Mouse (Mus musculus): ENCODE data around the gene Tcp10b.
A peak's percentile ranks its signal among the peaks of the same experiment; 100 is the strongest.
"Not testable (repeated sequence)": the region's sequence is repeated elsewhere in the genome, so short reads cannot be mapped to it uniquely, and the experiment has no call there.

Tcp10b gene

DNA sequence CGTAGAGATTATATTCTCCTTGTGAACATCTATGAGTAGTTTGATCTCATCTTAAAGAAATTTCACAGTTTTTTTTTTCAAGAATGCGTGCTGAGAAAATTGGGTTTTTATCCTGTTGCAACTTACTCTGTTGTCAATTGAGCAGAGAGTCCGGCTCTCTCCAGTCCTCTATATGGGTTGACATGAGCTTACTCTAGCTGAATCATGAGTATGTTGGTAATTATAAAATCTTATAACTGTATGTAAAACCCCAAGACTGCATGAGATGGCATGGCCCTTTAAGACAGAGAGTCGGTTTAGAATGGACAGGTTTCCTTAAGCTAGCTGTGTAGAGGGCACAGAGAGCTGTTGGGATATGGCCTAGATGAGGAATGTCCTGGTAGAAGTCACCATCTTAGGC is at the start of gene Tcp10b:
TSS of gene Tcp10b (plus strand) at position 301 of the 400 bp plus-strand sequence.
- not testable (repeated sequence) for DNase-seq (ENCODE audit: low spot score in 2 of 2)

DNA sequence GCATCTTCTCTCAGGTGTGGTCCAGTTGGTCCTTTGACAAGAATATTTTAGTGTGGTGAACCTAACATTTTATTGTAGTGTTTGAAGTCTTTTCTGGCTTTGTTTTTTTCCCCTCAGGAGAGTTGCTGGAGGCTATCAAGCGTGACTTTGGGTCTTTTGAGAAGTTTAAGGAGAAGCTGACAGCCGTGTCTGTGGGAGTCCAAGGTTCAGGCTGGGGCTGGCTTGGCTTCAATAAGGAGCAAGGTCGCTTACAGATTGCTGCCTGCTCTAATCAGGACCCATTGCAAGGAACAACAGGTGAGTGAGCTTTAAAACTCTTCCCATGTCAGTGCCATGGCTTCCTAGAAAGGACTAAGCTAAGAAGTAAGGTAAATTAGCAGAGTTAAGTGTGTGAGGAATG is 47.6 kb upstream of the Tcp10b start:
- DNase-seq (ENCODE audit: low spot score in 2 of 2) = no peak

DNA sequence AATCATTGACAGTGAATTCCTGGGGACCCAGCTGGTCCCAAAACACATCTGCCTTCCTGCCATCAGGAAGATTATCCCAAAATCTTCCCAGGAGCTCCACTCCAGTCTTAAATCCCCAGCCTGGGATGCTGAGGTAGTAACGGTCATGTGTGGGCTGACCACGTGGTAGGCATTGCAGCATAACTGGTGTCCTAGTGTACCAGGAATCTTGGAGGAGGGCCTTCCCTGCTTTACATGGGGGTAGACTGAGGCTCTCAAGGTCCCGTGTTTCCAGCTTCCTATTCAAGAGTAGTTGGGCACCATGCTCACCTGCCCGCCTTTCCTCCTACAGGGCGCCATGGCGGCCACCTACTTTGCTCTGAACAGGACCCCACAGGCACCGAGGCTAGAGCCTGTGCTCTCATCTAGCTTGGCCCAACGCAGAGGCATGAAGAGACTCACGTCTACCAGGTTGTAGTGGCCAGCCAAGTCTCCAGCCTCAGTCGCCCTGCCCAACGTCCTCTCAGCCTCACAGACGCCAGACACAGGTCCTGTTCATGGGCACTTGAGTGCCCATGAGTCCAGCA is 24.2 kb upstream of the Tcp10b start:
- not testable (repeated sequence) for DNase-seq (ENCODE audit: low spot score in 2 of 2)

DNA sequence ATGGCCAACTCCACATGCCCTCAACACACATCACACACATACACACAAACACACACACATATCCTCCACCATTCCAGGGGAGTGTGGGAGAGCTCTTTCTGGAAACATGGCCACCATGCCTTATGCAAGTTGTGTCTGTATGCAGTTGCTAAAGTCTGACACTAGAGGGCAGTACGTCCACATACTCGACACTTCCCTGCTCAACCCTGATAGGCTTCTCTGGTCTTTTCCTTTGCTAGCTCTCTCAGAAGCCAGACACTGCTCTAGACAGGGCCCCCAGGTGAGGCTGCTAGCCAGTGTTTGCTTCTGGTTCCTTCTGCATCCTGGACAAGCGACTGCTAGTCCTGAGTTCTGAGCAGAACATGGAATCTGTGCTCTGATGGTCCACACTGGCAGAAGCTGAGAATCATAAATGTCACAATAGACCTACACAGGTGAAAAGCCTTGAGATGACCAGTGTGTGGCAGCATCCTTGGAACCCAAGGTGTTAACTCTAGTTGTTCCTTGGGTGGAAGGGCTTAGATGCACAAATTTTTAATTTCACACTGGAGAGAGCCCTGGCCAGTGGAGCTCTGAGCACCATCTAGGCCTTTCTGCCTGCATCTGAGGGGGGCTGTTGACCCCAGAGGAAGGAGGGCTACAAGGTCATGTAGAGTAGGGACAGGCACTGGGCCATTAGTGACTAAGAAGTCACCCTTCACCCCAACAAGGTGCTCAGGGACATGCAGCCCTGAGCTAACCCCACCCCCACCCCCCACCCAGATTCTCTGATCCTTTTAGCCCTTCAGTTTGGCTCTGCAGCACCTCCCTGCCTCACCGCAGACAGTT is 16.8 kb upstream of the Tcp10b start:
- DNase-seq (ENCODE audit: low spot score in 2 of 2) = peak in 1 of 2 experiments; percentile 51

DNA sequence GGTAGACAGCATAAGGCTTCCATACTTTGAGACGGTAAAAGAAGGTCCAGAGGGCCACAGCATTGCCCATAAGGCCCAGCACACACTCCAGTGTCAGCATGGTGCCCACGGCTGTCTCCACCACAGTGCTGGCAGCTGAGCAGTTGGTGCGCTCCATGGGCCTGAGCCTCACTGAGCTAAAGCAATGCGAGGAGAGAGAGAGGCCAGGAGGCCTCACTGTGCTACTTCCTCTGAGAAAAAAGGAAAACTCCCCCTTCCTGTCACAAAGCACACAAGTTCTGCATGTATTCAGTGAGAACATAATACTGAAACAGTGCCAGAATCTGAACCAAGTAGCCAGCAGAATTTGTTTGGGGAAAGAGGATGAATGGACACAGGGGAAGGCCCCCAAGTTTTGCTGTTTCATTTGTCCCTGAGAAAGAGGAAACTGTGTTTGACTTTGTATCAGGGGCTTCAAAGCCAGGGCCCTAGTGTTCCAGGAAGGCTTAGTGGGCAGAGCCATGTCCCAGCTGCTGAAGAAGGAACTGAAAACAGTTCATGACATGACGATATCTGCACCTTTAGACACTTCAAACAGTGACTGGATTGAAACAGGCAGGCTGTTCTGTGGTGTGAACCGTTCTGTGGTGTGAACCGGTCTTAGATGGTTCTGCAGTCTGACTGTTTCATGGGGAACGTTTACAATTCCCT is 8.6 kb upstream of the Tcp10b start, which contains the start of gene Gpr31b:
TSS of gene Gpr31b (minus strand) at position 173 of the 690 bp plus-strand sequence.
- not testable (repeated sequence) for DNase-seq (ENCODE audit: low spot score in 2 of 2)

DNA sequence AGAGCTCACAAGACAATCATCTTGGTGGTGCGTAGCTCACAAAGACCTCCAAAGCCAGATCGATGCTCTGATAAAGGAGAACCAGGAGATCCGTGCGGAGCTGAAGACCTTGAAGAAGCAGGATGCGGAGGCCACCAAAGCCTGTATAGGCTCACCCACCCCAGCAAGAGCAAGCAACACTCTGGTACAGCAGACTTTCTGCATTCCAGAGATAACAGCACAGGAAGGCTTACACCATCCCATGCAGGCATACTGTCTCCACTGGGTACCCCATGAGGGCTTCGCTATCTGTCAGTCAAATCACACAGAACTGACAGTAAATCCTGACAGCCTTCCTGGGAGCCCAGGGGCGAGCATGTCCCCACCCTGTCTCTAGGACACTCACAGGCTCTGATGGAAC is 2.0 kb downstream of the Tcp10b start:
- DNase-seq (ENCODE audit: low spot score in 2 of 2) = not testable (repeated sequence)

DNA sequence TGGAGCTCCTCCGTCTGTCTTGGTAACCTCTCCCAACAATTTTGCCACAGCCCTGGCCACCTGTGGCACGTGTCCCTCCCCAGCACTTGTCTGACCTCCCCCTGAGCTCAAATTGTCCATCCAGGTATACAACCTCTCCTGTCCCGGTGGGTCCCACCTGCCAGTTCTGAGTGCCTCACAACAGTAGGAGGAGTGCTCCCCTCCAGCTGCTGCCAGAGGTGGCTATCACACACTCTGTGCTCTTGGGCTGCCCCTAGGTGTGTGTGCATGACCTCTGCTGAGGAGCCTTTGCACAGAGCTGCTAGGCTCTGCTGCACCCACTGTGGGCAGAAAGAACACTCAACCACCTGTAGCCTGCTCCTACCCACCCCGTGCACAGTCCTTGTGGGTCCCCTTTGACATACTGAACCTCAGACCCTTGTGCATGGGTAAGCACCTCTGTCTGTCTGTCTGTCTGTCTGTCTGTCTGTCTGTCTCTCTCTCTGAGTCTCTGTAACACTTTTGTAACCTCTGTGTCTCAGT is 7.0 kb downstream of the Tcp10b start:
- DNase-seq (ENCODE audit: low spot score in 2 of 2) = not testable (repeated sequence)

DNA sequence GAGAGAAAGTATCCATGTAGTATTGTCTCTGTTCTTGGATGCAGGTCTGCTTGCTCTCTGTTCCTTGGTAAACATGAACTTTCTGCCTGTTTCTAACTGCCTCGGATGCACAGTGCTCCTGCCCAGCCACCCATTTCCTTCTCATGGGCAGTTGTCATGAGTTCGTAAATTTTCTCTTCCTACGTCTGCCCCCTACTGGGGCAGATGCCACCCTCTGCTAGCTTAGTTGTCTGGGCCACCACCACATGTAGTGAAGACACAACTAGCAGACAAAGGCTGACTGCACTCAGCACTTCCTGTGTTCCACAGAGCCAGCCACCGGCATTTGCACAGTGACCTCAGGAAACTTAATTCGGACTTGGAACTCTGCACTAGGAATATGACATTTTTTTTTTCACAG is 8.3 kb downstream of the Tcp10b start:
- not testable (repeated sequence) for DNase-seq (ENCODE audit: low spot score in 2 of 2)

DNA sequence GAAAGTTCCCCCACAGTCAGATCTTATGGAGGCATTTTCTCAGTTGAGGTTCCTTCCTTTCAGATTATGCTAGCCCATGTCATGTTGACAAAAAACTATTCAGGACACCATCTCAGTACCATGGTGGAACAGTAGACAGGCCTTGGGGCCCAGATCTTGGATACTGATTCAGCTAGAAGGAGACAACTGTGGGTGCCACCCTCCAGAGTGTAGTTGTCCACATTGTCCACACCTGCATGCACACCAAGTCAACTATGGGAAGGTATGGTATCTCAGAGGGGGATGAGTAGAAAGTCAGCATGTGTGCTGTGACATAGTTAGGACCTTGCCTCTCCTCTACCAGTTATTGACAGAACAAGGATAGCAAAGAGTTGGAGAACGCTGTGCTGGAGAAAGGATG is 30.6 kb downstream of the Tcp10b start:
- DNase-seq (ENCODE audit: low spot score in 2 of 2) = not testable (repeated sequence)

DNA sequence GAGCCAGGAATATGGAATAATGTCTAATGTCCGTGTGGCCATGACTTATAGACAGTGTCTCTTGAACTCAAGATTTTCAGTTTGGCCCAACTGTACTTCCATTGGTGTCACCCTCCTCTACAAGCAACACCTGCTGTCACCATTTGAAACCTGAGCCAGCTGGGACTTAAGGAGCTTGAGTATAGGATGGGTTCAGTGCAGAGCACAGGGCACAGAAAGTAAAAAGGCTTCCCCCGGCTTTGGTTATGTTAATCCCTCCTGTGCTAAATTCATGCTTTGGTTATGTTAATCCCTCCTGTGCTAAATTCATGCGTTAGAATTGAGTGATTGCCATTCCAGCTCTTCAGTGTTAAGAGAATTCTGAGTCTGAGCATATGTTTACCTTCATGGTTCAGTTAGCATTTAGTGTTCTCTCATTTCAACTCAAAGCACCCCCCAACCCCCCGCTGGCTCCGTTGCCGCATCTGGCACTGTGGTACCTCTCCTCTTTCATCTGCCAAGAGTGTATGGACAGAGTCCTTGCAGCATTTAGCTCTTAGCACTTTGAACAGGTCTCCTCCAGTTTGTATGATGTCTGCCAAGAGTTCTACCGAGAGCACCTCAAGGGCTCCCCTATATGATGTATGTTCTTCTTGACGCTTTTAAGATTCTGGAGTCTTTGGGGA is 31.3 kb downstream of the Tcp10b start:
- not testable (repeated sequence) for DNase-seq (ENCODE audit: low spot score in 2 of 2)

DNA sequence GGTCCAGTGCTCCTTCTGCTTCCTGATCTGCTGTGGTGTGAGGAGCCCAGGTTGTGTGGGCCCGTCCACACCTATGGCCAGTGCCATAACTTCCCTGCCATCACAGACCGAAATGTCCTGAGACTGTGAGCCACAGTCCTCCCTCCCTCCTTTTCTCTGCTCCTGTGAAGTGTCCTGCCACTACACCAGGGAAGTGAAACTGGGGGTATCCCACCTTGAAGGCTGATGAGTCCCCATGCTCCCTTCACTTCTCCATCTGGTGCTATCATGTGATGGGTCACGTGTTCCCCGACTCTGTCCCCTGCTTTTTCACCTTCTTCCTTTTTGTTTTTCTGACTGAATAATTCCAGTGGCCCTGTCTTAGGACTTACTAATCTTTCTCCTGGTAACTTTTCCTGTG is 32.1 kb downstream of the Tcp10b start:
- DNase-seq (ENCODE audit: low spot score in 2 of 2) = not testable (repeated sequence)

DNA sequence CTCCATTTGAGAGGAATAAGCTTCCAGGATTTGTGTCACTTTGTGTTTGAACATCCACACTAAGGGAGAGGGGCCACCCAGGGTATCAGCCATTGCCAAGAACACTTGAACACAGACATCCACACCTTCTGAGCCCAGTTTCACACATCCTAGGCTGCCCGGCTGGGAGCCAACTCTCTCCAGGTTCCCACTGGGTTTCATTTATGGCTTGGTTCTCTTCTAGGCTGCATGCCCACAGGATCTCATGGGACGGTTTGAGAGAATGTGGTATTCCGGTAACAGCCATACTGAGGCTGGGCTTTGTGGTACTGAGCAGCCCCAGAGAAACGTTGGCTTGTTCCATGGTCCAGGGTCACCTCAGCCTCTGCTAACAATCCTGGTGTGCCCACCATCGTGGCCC is 45.7 kb downstream of the Tcp10b start:
- peak in 1 of 2 experiments; percentile 58 for DNase-seq (ENCODE audit: low spot score in 2 of 2)

DNA sequence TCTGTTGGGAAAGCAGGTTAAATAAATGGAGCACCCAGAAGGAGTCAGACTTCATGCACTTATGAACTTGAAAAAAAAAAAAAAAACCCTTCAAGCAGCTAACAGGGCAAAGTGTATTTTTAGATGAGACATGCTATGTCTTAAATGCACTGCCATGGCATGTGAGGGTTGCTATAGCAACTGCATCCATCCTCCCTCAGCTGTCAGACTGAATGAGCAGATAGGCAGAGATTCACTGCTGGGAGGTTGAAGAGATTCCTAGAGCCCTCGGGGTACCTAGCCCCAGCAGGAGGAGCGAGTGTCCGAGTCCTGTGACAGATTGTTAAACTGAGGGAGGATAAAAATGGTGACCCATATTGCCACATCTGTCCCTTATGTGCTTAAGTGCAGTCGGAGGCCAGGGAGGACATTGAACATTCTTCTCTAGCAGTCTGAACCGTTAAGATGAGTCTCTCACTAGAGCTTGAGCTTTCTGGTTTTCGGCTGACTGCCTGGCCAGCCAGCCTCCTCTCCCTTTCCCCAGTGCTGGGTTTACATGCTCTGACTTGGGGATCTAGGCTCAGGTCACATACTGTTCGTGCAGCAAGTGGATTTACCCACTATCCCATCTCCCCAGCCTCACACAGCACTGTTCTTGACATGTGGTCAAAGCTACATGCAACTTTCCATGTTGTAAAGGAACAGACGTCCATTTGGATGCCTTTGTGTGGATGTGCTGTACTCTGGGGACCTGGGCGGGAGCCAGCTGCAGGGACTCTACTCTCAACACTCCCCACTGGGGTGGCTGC is 51.8 kb downstream of the Tcp10b start:
- DNase-seq (ENCODE audit: low spot score in 2 of 2) = not testable (repeated sequence)

DNA sequence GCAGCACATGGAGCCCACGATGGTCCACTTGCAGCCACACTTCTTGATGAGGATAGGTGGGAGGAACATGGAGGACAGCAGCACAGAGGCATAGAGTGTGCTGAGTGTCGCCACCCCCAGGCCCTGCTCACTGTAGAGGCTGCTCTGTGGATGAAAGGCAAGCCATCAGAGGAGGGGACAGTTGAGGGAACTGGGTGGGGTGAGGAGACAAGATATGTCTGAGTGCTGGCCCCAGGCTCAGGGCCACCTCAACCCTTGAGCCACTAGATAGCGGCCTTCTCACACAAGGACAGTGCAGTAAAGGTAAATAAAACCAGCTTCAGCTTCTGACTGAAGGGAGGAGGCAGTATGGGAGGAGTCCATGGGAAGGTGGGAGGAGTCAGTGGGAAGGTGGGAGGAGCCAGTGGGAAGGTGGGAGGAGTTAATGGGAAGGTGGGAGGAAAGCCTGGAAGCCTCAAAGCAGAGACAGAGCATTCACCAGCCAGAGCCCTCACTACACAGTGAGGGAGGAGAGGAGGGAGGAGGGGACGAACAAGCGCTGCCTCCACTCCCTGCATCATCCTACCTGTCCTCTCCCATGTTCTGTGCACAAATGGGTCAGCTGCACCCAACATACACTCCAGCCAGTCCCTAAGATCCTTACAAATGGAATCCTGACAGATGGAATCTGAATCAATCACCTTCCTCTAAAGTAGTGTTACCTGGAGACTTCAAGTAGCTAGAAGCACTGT is 62.6 kb downstream of the Tcp10b start:
- DNase-seq (ENCODE audit: low spot score in 2 of 2) = not testable (repeated sequence)

DNA sequence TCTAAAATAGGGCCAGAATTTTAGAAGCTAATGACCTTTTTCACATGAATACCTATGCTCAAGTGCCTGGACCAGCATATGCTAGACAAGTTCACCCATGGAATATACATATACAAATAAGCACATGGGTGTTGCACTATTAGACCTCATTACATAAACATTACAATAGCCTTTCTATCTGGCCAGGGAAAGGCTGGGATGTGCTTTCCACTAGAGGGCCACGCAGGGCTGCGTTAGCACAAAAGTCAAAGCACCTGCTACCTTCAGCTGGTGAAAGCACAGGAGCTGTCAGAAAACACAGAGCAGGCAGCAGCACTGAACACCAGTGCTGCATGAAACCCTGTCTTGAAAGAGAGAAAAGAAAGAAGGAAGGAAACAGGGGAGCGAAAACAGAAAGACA is 63.3 kb downstream of the Tcp10b start:
- DNase-seq (ENCODE audit: low spot score in 2 of 2) = not testable (repeated sequence)

DNA sequence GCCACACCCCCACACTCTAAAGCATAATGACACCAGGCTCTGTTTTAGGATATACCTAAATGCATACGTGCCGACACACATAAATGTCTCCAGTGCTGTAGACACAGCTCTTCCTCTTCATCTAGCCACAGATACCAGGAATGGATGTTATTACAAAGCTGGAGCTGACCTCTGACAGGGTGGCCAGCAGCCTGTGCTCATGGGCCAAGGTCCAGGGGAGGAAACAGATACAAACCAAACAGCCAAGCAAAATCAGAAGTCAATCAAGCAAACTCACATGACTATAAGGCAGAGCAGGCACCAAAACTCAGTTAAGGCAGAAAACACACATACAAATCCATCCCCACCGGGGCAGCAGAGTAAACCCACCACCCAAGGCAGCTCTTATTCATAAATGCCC is 68.4 kb downstream of the Tcp10b start:
- not testable (repeated sequence) for DNase-seq (ENCODE audit: low spot score in 2 of 2)

DNA sequence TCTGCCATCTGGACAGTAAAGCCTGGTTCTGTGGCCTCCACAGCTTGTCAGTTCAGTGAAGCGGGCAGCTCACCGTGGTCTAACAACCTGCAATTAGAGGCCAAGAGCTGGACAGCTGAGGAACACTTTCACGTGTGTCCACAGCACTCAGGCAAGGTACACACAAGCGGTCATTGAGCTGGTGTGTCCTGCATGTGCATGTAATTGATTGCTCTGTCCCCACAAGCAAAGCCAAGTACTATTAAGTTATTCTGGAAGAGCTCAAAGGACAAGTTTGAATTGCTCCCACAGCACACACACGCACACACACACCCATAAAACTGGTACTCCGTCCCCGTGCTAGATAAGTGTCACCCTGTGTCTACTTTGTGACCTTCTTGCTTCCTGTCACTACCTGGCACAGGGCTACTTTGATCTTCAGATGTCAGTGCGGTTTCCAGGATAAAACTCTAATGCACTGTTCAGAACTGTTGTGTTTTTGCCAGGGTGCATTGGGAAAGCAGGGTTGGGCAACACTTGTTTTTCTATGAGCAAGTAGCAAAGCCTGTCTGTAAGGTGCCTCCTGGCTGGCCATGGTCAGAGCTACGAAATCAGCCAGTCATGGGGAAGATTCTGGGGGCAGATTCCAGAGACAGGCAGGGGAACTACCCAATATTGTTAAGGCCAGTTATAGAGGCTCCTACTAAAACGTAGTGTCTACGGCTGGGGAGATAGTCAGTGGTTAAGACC is 69.0 kb downstream of the Tcp10b start:
- not testable (repeated sequence) for DNase-seq (ENCODE audit: low spot score in 2 of 2)

DNA sequence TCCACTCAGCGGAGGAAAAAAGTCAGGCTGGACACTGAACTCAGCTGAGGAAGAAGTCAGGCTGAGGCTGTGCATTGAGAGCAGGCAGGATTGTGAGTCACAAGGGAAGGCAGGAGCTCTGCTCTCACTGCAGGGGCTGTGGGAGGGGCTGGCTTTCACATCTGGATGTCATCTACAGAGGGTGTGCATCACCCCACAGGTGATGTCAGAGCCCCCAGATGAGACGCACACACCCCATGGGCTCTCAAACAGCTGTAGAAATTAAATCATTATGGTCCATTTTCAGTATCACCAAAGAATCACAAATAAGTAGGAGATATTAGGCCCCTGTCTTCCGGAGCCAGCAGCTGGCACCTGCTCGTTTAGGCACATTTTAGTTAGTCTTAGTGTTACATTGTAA is 70.8 kb downstream of the Tcp10b start, which contains the start of gene Unc93a:
TSS of gene Unc93a (minus strand) at position 101 of the 400 bp plus-strand sequence.
- not testable (repeated sequence) for DNase-seq (ENCODE audit: low spot score in 2 of 2)

All from cerebellum, postnatal 4 days (tissue).